Mouse (Mus musculus) gastrocnemius, postnatal 36 days (tissue): ENCODE results near the gene Vps4a. TPM values are rescaled to one million over a fixed set of nuclear protein-coding genes. Genes with fewer than 3 reads are reported as not detected.

Source experiments
- DNase-seq, 2 experiments: peaks; one replicate each; pipeline ENCODE4 v3.0.0; 2022
- intact Hi-C: fragments of 180-260 bp; cut with DNase I; formaldehyde crosslinking; loops from one replicate; pipeline ENCODE4 v1.15.1; 2025
- total RNA-seq, 2 experiments: library from RNA; stranded (reverse); gene quantifications; 2 replicates each; pipeline ENCODE4 v1.2.3; 2021

Vps4a gene
- total RNA-seq, 2 experiments from 2014 or later: 61.1 to 64.6 TPM

- intact Hi-C loops: no loop called here
These were observed 16.0 kb downstream of the Vps4a start for GRCm38 (mm10) chr8:107046976-107047375.

GRCm38 (mm10) chr8:107048061-107048941, 17.3 kb downstream of the Vps4a start, which contains the start of gene Pdf:
Gene Pdf, minus strand, starts transcription at chr8:107048614.
- intact Hi-C loops: no loop called here
- DNase-seq: peak; percentile 68 to 77

More at GRCm38 (mm10) chr8:107046976-107047375, 16.0 kb downstream of the Vps4a start:
- DNase-seq: no peak

GRCm38 (mm10) chr8:107049480-107049879, 18.5 kb downstream of the Vps4a start:
- intact Hi-C loops: no loop called here
- no peak for DNase-seq

- intact Hi-C loops: no loop called here
- no peak for DNase-seq
These were observed 21.0 kb downstream of the Vps4a start for GRCm38 (mm10) chr8:107052046-107052445.

GRCm38 (mm10) chr8:107056076-107056972, 25.3 kb downstream of the Vps4a start, which contains the start of the genes Cog8 and Nip7:
Gene Cog8, minus strand, starts transcription at chr8:107056689.
Gene Nip7, plus strand, starts transcription at chr8:107056877.
- intact Hi-C loops: no loop called here
- peak; percentile 89 to 94 for DNase-seq

GRCm38 (mm10) chr8:107056973-107057369, 25.9 kb downstream of the Vps4a start:
- no peak for DNase-seq

GRCm38 (mm10) chr8:107062613-107063012, 31.6 kb downstream of the Vps4a start:
- DNase-seq: no peak
- intact Hi-C loops: no loop called here

More at GRCm38 (mm10) chr8:107056973-107057369, 25.9 kb downstream of the Vps4a start:
- intact Hi-C loops: no loop called here

- no peak for DNase-seq
- intact Hi-C loops: no loop called here
These were observed 34.8 kb downstream of the Vps4a start, which contains the start of gene Tmed6 for GRCm38 (mm10) chr8:107065511-107066496. Gene Tmed6, minus strand, starts transcription at chr8:107065644.

GRCm38 (mm10) chr8:107073706-107074105, 42.7 kb downstream of the Vps4a start:
- intact Hi-C loops: no loop called here
- DNase-seq: no peak

- DNase-seq: no peak
- intact Hi-C loops: no loop called here
These were observed 43.1 kb downstream of the Vps4a start for GRCm38 (mm10) chr8:107074128-107074527.

GRCm38 (mm10) chr8:107076239-107076888, 45.3 kb downstream of the Vps4a start:
- DNase-seq: no peak
- intact Hi-C loops: no loop called here

GRCm38 (mm10) chr8:107085358-107085757, 54.3 kb downstream of the Vps4a start:
- DNase-seq: no peak
- intact Hi-C loops: no loop called here

- no peak for DNase-seq
- intact Hi-C loops: no loop called here
These were observed 55.0 kb downstream of the Vps4a start for GRCm38 (mm10) chr8:107086018-107086417.

- no peak for DNase-seq
- intact Hi-C loops: no loop called here
These were observed 57.6 kb downstream of the Vps4a start for GRCm38 (mm10) chr8:107088526-107089063.

GRCm38 (mm10) chr8:107090531-107090930, 59.5 kb downstream of the Vps4a start:
- DNase-seq: no peak
- intact Hi-C loops: no loop called here
